In genomic region chr6:107968694-107969093, GRCm38 (mm10) we compare ENCODE assay signal across 13 mouse cellular contexts.
"Had no signal": no experiment of that assay in that cellular context is flagged by ENCODE, and none has a peak within 500 bp of the region (broad histone marks: within the 10 kb centered on the region; RNA-seq: fewer than 3 reads in every experiment).

No protein-coding gene starts in this region.

- DNase-seq: gastrocnemius, adult 2 months; gastrocnemius, postnatal 10 days; gastrocnemius, postnatal 25 days; heart, adult 18-20 months; heart, postnatal 10 days; heart, postnatal 4 days; kidney, adult 18-20 months; kidney, adult 8-10 months; kidney, postnatal 10 days; kidney, postnatal 25 days; kidney, postnatal 4 days; liver; liver, embryonic 13.5 days had no signal
